Mouse (Mus musculus) liver, embryonic 18 days (tissue): Measurements from ENCODE around the gene Rabggtb. TPM values are rescaled to one million over a fixed set of nuclear protein-coding genes. Genes with fewer than 3 reads are reported as not detected.

Experiments used
- polyA plus RNA-seq: library from polyadenylated mRNA; depleted of rRNA; stranded (reverse); fragments of >200 nt; gene quantifications from 2 replicates; pipeline ENCODE4 v1.2.3, GENCODE M21; 2012; rRNA removed

Gene Rabggtb
- 70.4 and 79.2 TPM in 2 replicates for polyA plus RNA-seq

GRCm38 (mm10) chr3:153912546-153913509, at the start of gene Rabggtb:
Rabggtb (minus strand) TSS chr3:153913009.

GRCm38 (mm10) chr3:153944335-153944990, 31.7 kb upstream of the Rabggtb start, which contains the start of gene Acadm:
Acadm (minus strand) TSS chr3:153944632.

GRCm38 (mm10) chr3:153906136-153906871, 6.5 kb downstream of the Rabggtb start, which contains the start of gene Msh4:
Msh4 (minus strand) TSS chr3:153906138.

Other genes with a start within 250 kb of the Rabggtb start
- 3.5 and 3.9 TPM in 2 replicates for gene St6galnac3, start 187.8 kb downstream of the Rabggtb start, polyA plus RNA-seq
- 0.60 and 0.66 TPM in 2 replicates for gene Asb17, start 68.8 kb downstream of the Rabggtb start, polyA plus RNA-seq
- gene Msh4, start 6.9 kb downstream of the Rabggtb start, polyA plus RNA-seq: 0.01 TPM in 2 replicates
- gene Acadm, start 31.6 kb upstream of the Rabggtb start, polyA plus RNA-seq: 320 and 371 TPM in 2 replicates
- 0.26 and 0.39 TPM in 2 replicates for gene Slc44a5, start 60.4 kb upstream of the Rabggtb start, polyA plus RNA-seq